Comparison of ENCODE assay signal across 8 mouse cellular contexts in genomic region chr7:112444152-112444984, GRCm38 (mm10). TPM values are rescaled to one million over a fixed set of nuclear protein-coding genes. Genes with fewer than 3 reads are reported as not detected.
DNase-seq lines count a peak whose midpoint lies in the region; ATAC-seq lines count a peak whose summit lies in the region.

No protein-coding gene starts in this region.

- DNase-seq in kidney, adult 18-20 months = no peak
- DNase-seq in kidney, postnatal 4 days = peak; percentile 46 to 65
- no peak for DNase-seq in embryo, embryonic 10.5 days (ENCODE audit: low spot score)
- no peak for DNase-seq in left cerebral cortex, adult 11 months (ENCODE audit: low spot score)
- DNase-seq in thymus, postnatal 36 days = no peak

- H3K9me3 ChIP-seq in kidney, embryonic 16.5 days (ENCODE audit: low read length) = no peaks in the 10 kb centered on the region
- H3K9me3 ChIP-seq in embryonic facial prominence, embryonic 13.5 days = no peaks in the 10 kb centered on the region
- H3K9me3 ChIP-seq in neural tube, embryonic 12.5 days = no peaks in the 10 kb centered on the region

- ATAC-seq in kidney, embryonic 16.5 days (ENCODE audit: low FRiP score, low TSS enrichment) = peak; percentile 87
- ATAC-seq in embryonic facial prominence, embryonic 13.5 days (ENCODE audit: insufficient number of reproducible peaks, insufficient read depth, low FRiP score, low TSS enrichment, low read depth) = 0 out of 2 replicates have a peak, but pooled peaks have one; percentile 65
- ATAC-seq in neural tube, embryonic 12.5 days (ENCODE audit: low FRiP score, low read depth) = peak; percentile 37

- H3K4me1 ChIP-seq in kidney, embryonic 16.5 days (ENCODE audit: insufficient read depth, low read length) = peaks cover 49% of the 10 kb centered on the region
- H3K4me1 ChIP-seq in embryonic facial prominence, embryonic 13.5 days = peaks cover 44% of the 10 kb centered on the region
- H3K4me1 ChIP-seq in neural tube, embryonic 12.5 days = peaks cover 15% of the 10 kb centered on the region

- H3K4me3 ChIP-seq in kidney, embryonic 16.5 days (ENCODE audit: low read length) = no peak overlapping the region
- no peak overlapping the region for H3K4me3 ChIP-seq in embryonic facial prominence, embryonic 13.5 days
- no peak overlapping the region for H3K4me3 ChIP-seq in neural tube, embryonic 12.5 days

- H3K36me3 ChIP-seq in kidney, embryonic 16.5 days (ENCODE audit: insufficient read depth, low read length) = 0 out of 2 replicates have a peak, but pooled peaks cover 4% of the 10 kb centered on the region
- peaks cover 6% of the 10 kb centered on the region; the same call in 1 of the 2 replicates for H3K36me3 ChIP-seq in embryonic facial prominence, embryonic 13.5 days
- no peaks in the 10 kb centered on the region for H3K36me3 ChIP-seq in neural tube, embryonic 12.5 days

- H3K27me3 ChIP-seq in kidney, embryonic 16.5 days (ENCODE audit: insufficient read depth, low read length) = no peaks in the 10 kb centered on the region
- H3K27me3 ChIP-seq in embryonic facial prominence, embryonic 13.5 days = no peaks in the 10 kb centered on the region
- H3K27me3 ChIP-seq in neural tube, embryonic 12.5 days (replicated peaks) = no peaks in the 10 kb centered on the region

- no peak overlapping the region; the same call in 1 of the 2 replicates for H3K4me2 ChIP-seq in kidney, embryonic 16.5 days (replicated peaks; ENCODE audit: low read depth, low read length)
- H3K4me2 ChIP-seq in embryonic facial prominence, embryonic 13.5 days = peak overlapping the region; percentile 16; the same call in 1 of the 2 replicates
- H3K4me2 ChIP-seq in neural tube, embryonic 12.5 days (replicated peaks) = peak overlapping the region; percentile 44

- no peak overlapping the region for H3K9ac ChIP-seq in kidney, embryonic 16.5 days (replicated peaks; ENCODE audit: low read length)
- peak overlapping the region; percentile 27; the same call in 1 of the 2 replicates for H3K9ac ChIP-seq in embryonic facial prominence, embryonic 13.5 days
- no peak overlapping the region for H3K9ac ChIP-seq in neural tube, embryonic 12.5 days

- 32% methylated on average over 12 of the region's 12 CpGs for WGBS in kidney, embryonic 16.5 days
- 46% methylated on average over 12 of the region's 12 CpGs for WGBS in embryonic facial prominence, embryonic 13.5 days
- WGBS in neural tube, embryonic 12.5 days = 20% methylated on average over 12 of the region's 12 CpGs

- peak overlapping the region; percentile 63; the same call in 1 of the 2 replicates for H3K27ac ChIP-seq in kidney, embryonic 16.5 days (ENCODE audit: low read length)
- H3K27ac ChIP-seq in embryonic facial prominence, embryonic 13.5 days = peak overlapping the region; percentile 40
- no peak overlapping the region for H3K27ac ChIP-seq in neural tube, embryonic 12.5 days

RNA-seq across cellular contexts. Expression of gene Parva, which starts 17.1 kb away (rescaled TPM):
- 120 and 126 TPM in 2 replicates for polyA plus RNA-seq in kidney, embryonic 16.5 days (2015; fragmentation: Nextera tagmentation; extraction: Ambion mirVana)
- 89.1 and 104 TPM in 2 replicates for polyA plus RNA-seq in embryonic facial prominence, embryonic 13.5 days (2015; fragmentation: Nextera tagmentation; extraction: Ambion mirVana)
- 42.3 and 50.7 TPM in 2 replicates for polyA plus RNA-seq in neural tube, embryonic 12.5 days (2016; fragmentation: Nextera tagmentation; extraction: Ambion mirVana)

Comparison
In these comparisons a context has a peak if more than half of its experiments do, and no peak if none do; other contexts are left out.
1. DNase-seq: peak in kidney, postnatal 4 days (2 of 2); none in kidney, adult 18-20 months (single experiment), embryo, embryonic 10.5 days (single experiment), left cerebral cortex, adult 11 months (single experiment) and thymus, postnatal 36 days (0 of 2).
2. ATAC-seq: peak in every context shown above with its lines; median percentile 87 in kidney, embryonic 16.5 days; 65 in embryonic facial prominence, embryonic 13.5 days; 37 in neural tube, embryonic 12.5 days.